17 mouse cellular contexts compared by ENCODE assay signal in genomic region chr7:105715366-105715765, GRCm38 (mm10). TPM values are rescaled to one million over a fixed set of nuclear protein-coding genes. Genes with fewer than 3 reads are reported as not detected.
DNase-seq lines count a peak whose midpoint lies in the region; ATAC-seq and TF ChIP-seq lines count a peak whose summit lies in the region.
"Had no signal": no experiment of that assay in that cellular context is flagged by ENCODE, and none has a peak within 500 bp of the region (broad histone marks: within the 10 kb centered on the region; RNA-seq: fewer than 3 reads in every experiment).

No protein-coding gene starts in this region.

- no peaks in the 10 kb centered on the region for H3K9me3 ChIP-seq in lung, embryonic 14.5 days (ENCODE audit: low read depth, low read length)
- no peaks in the 10 kb centered on the region for H3K9me3 ChIP-seq in hindbrain, embryonic 14.5 days (ENCODE audit: control insufficient read depth, low read length)
- H3K9me3 ChIP-seq: embryonic facial prominence, embryonic 13.5 days; G1E; intestine, embryonic 15.5 days; limb, embryonic 12.5 days had no signal

- ATAC-seq in CD4-positive, CD25-positive, alpha-beta regulatory T cell, adult 4 months: no peak
- no peak for ATAC-seq in lung, embryonic 14.5 days (ENCODE audit: insufficient read depth)
- ATAC-seq in hindbrain, embryonic 14.5 days (ENCODE audit: low FRiP score): no peak
- ATAC-seq: forebrain, embryonic 16.5 days; intestine, embryonic 15.5 days; midbrain, embryonic 16.5 days had no signal

- H3K9ac ChIP-seq in lung, embryonic 14.5 days: no peak overlapping the region
- no peak overlapping the region for H3K9ac ChIP-seq in hindbrain, embryonic 14.5 days
- H3K9ac ChIP-seq: embryonic facial prominence, embryonic 13.5 days; intestine, embryonic 15.5 days; limb, embryonic 12.5 days had no signal

- TF ChIP-seq POLR2A in bone marrow, adult 2 months (IDR thresholded peaks at IDR 0.05; ENCODE audit: borderline replicate concordance, control insufficient read depth, low read depth, low read length): no peak

- H3K4me2 ChIP-seq in lung, embryonic 14.5 days: no peak overlapping the region
- H3K4me2 ChIP-seq in hindbrain, embryonic 14.5 days (replicated peaks): no peak overlapping the region
- H3K4me2 ChIP-seq: embryonic facial prominence, embryonic 13.5 days; intestine, embryonic 15.5 days; limb, embryonic 12.5 days had no signal

- no peaks in the 10 kb centered on the region for H3K36me3 ChIP-seq in lung, embryonic 14.5 days (ENCODE audit: insufficient read depth)
- H3K36me3 ChIP-seq in hindbrain, embryonic 14.5 days (replicated peaks; ENCODE audit: control insufficient read depth, insufficient read depth): no peaks in the 10 kb centered on the region
- H3K36me3 ChIP-seq: embryonic facial prominence, embryonic 13.5 days; intestine, embryonic 15.5 days; limb, embryonic 12.5 days had no signal

- no peaks in the 10 kb centered on the region for H3K27me3 ChIP-seq in lung, embryonic 14.5 days (ENCODE audit: insufficient read depth, low read length)
- H3K27me3 ChIP-seq in hindbrain, embryonic 14.5 days (ENCODE audit: control insufficient read depth, insufficient read depth, low read length): no peaks in the 10 kb centered on the region
- H3K27me3 ChIP-seq: embryonic facial prominence, embryonic 13.5 days; intestine, embryonic 15.5 days; limb, embryonic 12.5 days had no signal

- WGBS in lung, embryonic 14.5 days: 40% methylated on average over 3 of the region's 3 CpGs
- WGBS in bone marrow, adult 2 months: 61% methylated on average over 3 of the region's 3 CpGs
- WGBS in hindbrain, embryonic 14.5 days: 64% methylated on average over 3 of the region's 3 CpGs

- DNase-seq in CD4-positive, CD25-positive, alpha-beta regulatory T cell, adult 2 months (ENCODE audit: low read depth, low spot score): peak; percentile 42
- DNase-seq in lung, embryonic 14.5 days: no peak
- DNase-seq in lung, postnatal 14 days: no peak
- peak; percentile 20 for DNase-seq in thymus, postnatal 25 days
- no peak for DNase-seq in left cerebral cortex, adult 8-10 months (ENCODE audit: low spot score in 2 of 2)
- no peak for DNase-seq in hindbrain, embryonic 14.5 days (ENCODE audit: low spot score)
- DNase-seq: adrenal gland, adult 8-10 months; cerebellum, adult 2 months had no signal

- no peak overlapping the region for H3K27ac ChIP-seq in lung, embryonic 14.5 days (ENCODE audit: low read depth)
- H3K27ac ChIP-seq in bone marrow, adult 2 months (ENCODE audit: control insufficient read depth, insufficient read depth, low read depth, low read length, poor library complexity): no peak overlapping the region
- no peak overlapping the region for H3K27ac ChIP-seq in hindbrain, embryonic 14.5 days
- H3K27ac ChIP-seq: embryonic facial prominence, embryonic 13.5 days; intestine, embryonic 15.5 days; limb, embryonic 12.5 days had no signal

- no peaks in the 10 kb centered on the region for H3K4me1 ChIP-seq in lung, embryonic 14.5 days (ENCODE audit: insufficient read depth)
- no peaks in the 10 kb centered on the region for H3K4me1 ChIP-seq in bone marrow, adult 2 months (ENCODE audit: control insufficient read depth, insufficient read depth, low read length)
- H3K4me1 ChIP-seq in hindbrain, embryonic 14.5 days (replicated peaks; ENCODE audit: control insufficient read depth, insufficient read depth, low read length): no peaks in the 10 kb centered on the region
- H3K4me1 ChIP-seq: embryonic facial prominence, embryonic 13.5 days; intestine, embryonic 15.5 days; limb, embryonic 12.5 days had no signal

- TF ChIP-seq CTCF in lung, embryonic 14.5 days (IDR thresholded peaks at IDR 0.05; ENCODE audit: low read depth): 0 out of 2 replicates have a peak, but pooled peaks have one; percentile 13
- TF ChIP-seq CTCF in bone marrow, adult 2 months (IDR thresholded peaks at IDR 0.05; ENCODE audit: control insufficient read depth, insufficient read depth, low read length): 0 out of 2 replicates have a peak, but pooled peaks have one; percentile 17

- no peak overlapping the region for H3K4me3 ChIP-seq in lung, embryonic 14.5 days (ENCODE audit: low read depth, low read length)
- no peak overlapping the region for H3K4me3 ChIP-seq in bone marrow, adult 2 months (replicated peaks; ENCODE audit: control insufficient read depth, low read depth, low read length)
- no peak overlapping the region for H3K4me3 ChIP-seq in hindbrain, embryonic 14.5 days (replicated peaks; ENCODE audit: low read length)
- H3K4me3 ChIP-seq: embryonic facial prominence, embryonic 13.5 days; intestine, embryonic 15.5 days; limb, embryonic 12.5 days; megakaryocyte, embryonic 14.5 days had no signal

RNA-seq across cellular contexts. Expression of gene Ilk, which starts 21.0 kb away (rescaled TPM):
- 100 to 1,000 TPM; 138 to 196 TPM for polyA plus RNA-seq in CD4-positive, CD25-positive, alpha-beta regulatory T cell, adult 4 months (2017; shearing (Covaris generic))
- 372 and 377 TPM in 2 replicates for polyA plus RNA-seq in lung, embryonic 14.5 days (2014; fragmentation: Nextera tagmentation; extraction: Ambion mirVana)
- 79.3 and 114 TPM in 2 replicates for polyA plus RNA-seq in bone marrow, adult 2 months (2011; ENCODE audit: insufficient read depth, insufficient read length, low replicate concordance, missing spikeins)
- 10 to 100 TPM; 74.3 to 83.2 (median 81.6) TPM for total RNA-seq in left cerebral cortex, adult 8-10 months (2022)
- 206 and 220 TPM in 2 replicates for polyA plus RNA-seq in hindbrain, embryonic 14.5 days (2014; fragmentation: Nextera tagmentation; extraction: Ambion mirVana)

RNA-seq across cellular contexts. Expression of gene Rrp8, which starts 21.8 kb away (rescaled TPM):
- polyA plus RNA-seq in CD4-positive, CD25-positive, alpha-beta regulatory T cell, adult 4 months (2017; shearing (Covaris generic)): 10 to 100 TPM; 19.1 to 24.8 TPM
- polyA plus RNA-seq in lung, embryonic 14.5 days (2014; fragmentation: Nextera tagmentation; extraction: Ambion mirVana): 45.2 and 48.9 TPM in 2 replicates
- 19.1 and 26.7 TPM in 2 replicates for polyA plus RNA-seq in bone marrow, adult 2 months (2011; ENCODE audit: insufficient read depth, insufficient read length, low replicate concordance, missing spikeins)
- total RNA-seq in left cerebral cortex, adult 8-10 months (2022): 10 to 100 TPM; 12.5 to 15.5 (median 13.8) TPM
- polyA plus RNA-seq in hindbrain, embryonic 14.5 days (2014; fragmentation: Nextera tagmentation; extraction: Ambion mirVana): 21.3 and 24.1 TPM in 2 replicates

RNA-seq across cellular contexts. Expression of gene Taf10, which starts 28.8 kb away (rescaled TPM):
- 10 to 100 TPM in 1 of 2 experiments, 1 to 10 TPM in 1; 8.0 to 18.7 TPM for polyA plus RNA-seq in CD4-positive, CD25-positive, alpha-beta regulatory T cell, adult 4 months (2017; shearing (Covaris generic))
- 175 and 192 TPM in 2 replicates for polyA plus RNA-seq in lung, embryonic 14.5 days (2014; fragmentation: Nextera tagmentation; extraction: Ambion mirVana)
- polyA plus RNA-seq in bone marrow, adult 2 months (2011; ENCODE audit: insufficient read depth, insufficient read length, low replicate concordance, missing spikeins): 152 and 185 TPM in 2 replicates
- total RNA-seq in left cerebral cortex, adult 8-10 months (2022): 100 to 1,000 TPM in 3 of 4 experiments, 10 to 100 TPM in 1; 97.4 to 118 (median 113) TPM
- 128 and 140 TPM in 2 replicates for polyA plus RNA-seq in hindbrain, embryonic 14.5 days (2014; fragmentation: Nextera tagmentation; extraction: Ambion mirVana)

RNA-seq across cellular contexts. Expression of gene Tpp1, which starts 36.7 kb away (rescaled TPM):
- polyA plus RNA-seq in CD4-positive, CD25-positive, alpha-beta regulatory T cell, adult 4 months (2017; shearing (Covaris generic)): 100 to 1,000 TPM; 131 to 172 TPM
- 73.7 and 78.2 TPM in 2 replicates for polyA plus RNA-seq in lung, embryonic 14.5 days (2014; fragmentation: Nextera tagmentation; extraction: Ambion mirVana)
- polyA plus RNA-seq in bone marrow, adult 2 months (2011; ENCODE audit: insufficient read depth, insufficient read length, low replicate concordance, missing spikeins): 13.8 and 20.0 TPM in 2 replicates
- 10 to 100 TPM; 62.2 to 81.2 (median 67.1) TPM for total RNA-seq in left cerebral cortex, adult 8-10 months (2022)
- 48.2 and 51.6 TPM in 2 replicates for polyA plus RNA-seq in hindbrain, embryonic 14.5 days (2014; fragmentation: Nextera tagmentation; extraction: Ambion mirVana)

Comparison
In these comparisons a context has a peak if more than half of its experiments do, and no peak if none do; other contexts are left out.
1. DNase-seq: peak in CD4-positive, CD25-positive, alpha-beta regulatory T cell, adult 2 months (single experiment) and thymus, postnatal 25 days (single experiment); none in lung, embryonic 14.5 days (single experiment), lung, postnatal 14 days (single experiment), left cerebral cortex, adult 8-10 months (0 of 2) and hindbrain, embryonic 14.5 days (single experiment).